ENCODE assay signal across 11 mouse cellular contexts in genomic region chr10:70924348-70924747, GRCm38 (mm10).
DNase-seq lines count a peak whose midpoint lies in the region.
"Had no signal": no experiment of that assay in that cellular context is flagged by ENCODE, and none has a peak within 500 bp of the region (broad histone marks: within the 10 kb centered on the region; RNA-seq: fewer than 3 reads in every experiment).

No protein-coding gene starts in this region.

- peak; percentile 19 to 25 for DNase-seq in cerebellum, postnatal 10 days
- DNase-seq in cerebellum, adult 18-20 months: no peak
- peak; percentile 41 for DNase-seq in kidney, postnatal 14 days
- no peak for DNase-seq in kidney, postnatal 10 days
- DNase-seq in adipocyte (ENCODE audit: low spot score): peak; percentile 93
- DNase-seq in lung, postnatal 14 days: peak; percentile 62
- no peak for DNase-seq in ovary, postnatal 14 days (ENCODE audit: low spot score)
- no peak for DNase-seq in adrenal gland, adult 18-20 months (ENCODE audit: low spot score in 2 of 2)
- DNase-seq: cerebellum, postnatal 25 days; heart, postnatal 10 days; liver had no signal

Comparison
In these comparisons a context has a peak if more than half of its experiments do, and no peak if none do; other contexts are left out.
1. DNase-seq: peak in cerebellum, postnatal 10 days (2 of 2), kidney, postnatal 14 days (single experiment), adipocyte (single experiment) and lung, postnatal 14 days (single experiment); none in cerebellum, adult 18-20 months (0 of 2), kidney, postnatal 10 days (single experiment), ovary, postnatal 14 days (single experiment) and adrenal gland, adult 18-20 months (0 of 2).